Mouse (Mus musculus) ovary, postnatal 14 days (tissue): ENCODE data around the gene Akna.
A peak's percentile ranks its signal among the peaks of the same experiment; 100 is the strongest.

Experiments
- DNase-seq: peaks from one replicate; pipeline ENCODE4 v3.0.0; 2022; ENCODE audit warnings: low spot score

Akna gene

GRCm38 (mm10) chr4:63383474-63383873, 19.7 kb downstream of the Akna start:
- DNase-seq = no peak

GRCm38 (mm10) chr4:63382676-63383369, 20.3 kb downstream of the Akna start:
- no peak for DNase-seq

GRCm38 (mm10) chr4:63377483-63377882, 25.7 kb downstream of the Akna start:
- no peak for DNase-seq

- peak; percentile 36 for DNase-seq
Measured at GRCm38 (mm10) chr4:63375367-63375766, 27.8 kb downstream of the Akna start.

GRCm38 (mm10) chr4:63374331-63374730, 28.8 kb downstream of the Akna start:
- no peak for DNase-seq

- DNase-seq = no peak
Measured at GRCm38 (mm10) chr4:63373404-63373803, 29.8 kb downstream of the Akna start.

GRCm38 (mm10) chr4:63371890-63372289, 31.3 kb downstream of the Akna start:
- no peak for DNase-seq

- no peak for DNase-seq
Measured at GRCm38 (mm10) chr4:63370897-63371296, 32.3 kb downstream of the Akna start.

- DNase-seq = peak; percentile 87
Measured at GRCm38 (mm10) chr4:63368577-63368976, 34.6 kb downstream of the Akna start.

- no peak for DNase-seq
Measured at GRCm38 (mm10) chr4:63362150-63362549, 41.0 kb downstream of the Akna start, which contains the start of gene Orm2. Orm2 (plus strand) TSS chr4:63362449.

GRCm38 (mm10) chr4:63359861-63360260, 43.3 kb downstream of the Akna start:
- no peak for DNase-seq

- DNase-seq = no peak
Measured at GRCm38 (mm10) chr4:63356981-63357570, 46.1 kb downstream of the Akna start.

- DNase-seq = no peak
Measured at GRCm38 (mm10) chr4:63355877-63356665, 47.1 kb downstream of the Akna start, which contains the start of gene Orm3. Orm3 (plus strand) TSS chr4:63356162.

GRCm38 (mm10) chr4:63348524-63348923, 54.6 kb downstream of the Akna start:
- DNase-seq = no peak

GRCm38 (mm10) chr4:63346659-63347058, 56.5 kb downstream of the Akna start:
- no peak for DNase-seq

- no peak for DNase-seq
Measured at GRCm38 (mm10) chr4:63345261-63345660, 57.9 kb downstream of the Akna start.

- DNase-seq = no peak
Measured at GRCm38 (mm10) chr4:63344295-63344694, 58.9 kb downstream of the Akna start, which contains the start of gene Orm1. Orm1 (plus strand) TSS chr4:63344560.

GRCm38 (mm10) chr4:63343608-63344007, 59.5 kb downstream of the Akna start:
- no peak for DNase-seq

GRCm38 (mm10) chr4:63342491-63342890, 60.7 kb downstream of the Akna start:
- no peak for DNase-seq

GRCm38 (mm10) chr4:63338414-63339076, 64.6 kb downstream of the Akna start:
- no peak for DNase-seq

- no peak for DNase-seq
Measured at GRCm38 (mm10) chr4:63333403-63333802, 69.8 kb downstream of the Akna start.

- DNase-seq = no peak
Measured at GRCm38 (mm10) chr4:63323275-63323815, 79.8 kb downstream of the Akna start.
